Mouse (Mus musculus) hindbrain, postnatal 0 days (tissue): ENCODE measurements around the gene Myo3a. TPM values are rescaled to one million over a fixed set of nuclear protein-coding genes. Genes with fewer than 3 reads are reported as not detected.

Experiments
- ATAC-seq: fragments of 200-750 bp; cut with Nextera tagmentation; 2 replicates; pipeline ENCODE4 v1.8.0; 2017; ENCODE audit warnings: mild to moderate bottlenecking, moderate TSS enrichment, moderate library complexity
- DNase-seq: peaks from one replicate; pipeline ENCODE4 v3.0.0-alpha.2; 2015; ENCODE audit warnings: low spot score
- H3K27ac ChIP-seq: fragments of 300-500 bp; sonication (generic); 2 replicates; pipeline ENCODE4 v1.5.1; 2014; ENCODE audit warnings: mild to moderate bottlenecking
- H3K27me3 ChIP-seq: fragments of 300-500 bp; sonication (generic); 2 replicates; pipeline ENCODE4 v1.6.1; 2014; ENCODE audit warnings: low read length, mixed read lengths; ENCODE audit not compliant: insufficient read depth
- H3K36me3 ChIP-seq: fragments of 300-500 bp; sonication (generic); 2 replicates; pipeline ENCODE4 v1.6.1; 2014; ENCODE audit warnings: low read length, mixed read lengths; ENCODE audit not compliant: insufficient read depth
- H3K4me1 ChIP-seq: fragments of 300-500 bp; sonication (generic); 2 replicates; pipeline ENCODE4 v1.6.1; 2014; ENCODE audit warnings: antibody characterized with exemption, low read length, mixed read lengths; ENCODE audit not compliant: insufficient read depth
- H3K4me2 ChIP-seq: fragments of 300-500 bp; sonication (generic); 2 replicates; pipeline ENCODE4 v1.6.1; 2014; ENCODE audit warnings: low read depth, mild to moderate bottlenecking, low read length, moderate library complexity, mixed read lengths
- H3K4me3 ChIP-seq: fragments of 300-500 bp; sonication (generic); 2 replicates; pipeline ENCODE4 v1.5.1; 2014; ENCODE audit warnings: low read length
- H3K9ac ChIP-seq: fragments of 300-500 bp; sonication (generic); replicated peaks from 2 replicates; pipeline ENCODE4 v1.6.1; 2014; ENCODE audit warnings: mild to moderate bottlenecking, low read length, moderate library complexity, mixed read lengths
- H3K9me3 ChIP-seq: fragments of 300-500 bp; sonication (generic); 2 replicates; pipeline ENCODE4 v1.6.1; 2016; ENCODE audit warnings: low read length, mixed read lengths
- CTCF ChIP-seq: IDR thresholded peaks from 2 replicates; pipeline ENCODE4 v1.5.1; 2016; ENCODE audit warnings: antibody characterized with exemption, control low read depth, low read depth
- WGBS: fragments of 180-500 bp; shearing (Covaris S2); extraction: QIAGEN DNeasy Blood & Tissue Kit; methylation state at CpG from one replicate; pipeline ENCODE4 v1.1.7; 2014; 5-methylcytosine and 5-hydroxymethylcytosine counted together
- polyA plus RNA-seq: library from polyadenylated mRNA; unstranded; fragments of >200 nt; fragmentation: Nextera tagmentation; extraction: Ambion mirVana; gene quantifications from 2 replicates; pipeline ENCODE4 v1.2.1, GENCODE M21; 2015
- total RNA-seq: library from RNA; depleted of rRNA; stranded (reverse); fragments of >200 nt; gene quantifications from 2 replicates; pipeline ENCODE4 v1.2.3, GENCODE M21; 2014

The Myo3a gene
- total and polyA plus RNA-seq, 2 experiments from 2014 or later = 0.06 to 0.26 TPM

- H3K4me1 ChIP-seq = peaks cover 9% of the 10 kb centered on the region; the same call in 1 of the 2 replicates
- H3K4me2 ChIP-seq = peak overlapping the region; percentile 80
- peak overlapping the region; percentile 81 for H3K27ac ChIP-seq
- H3K4me3 ChIP-seq = peak overlapping the region; percentile 49
- H3K27me3 ChIP-seq = peaks cover 41% of the 10 kb centered on the region
- ATAC-seq = no peak
- peak; percentile 24 for DNase-seq
- H3K9ac ChIP-seq = peak overlapping the region; percentile 61
- WGBS = 10% methylated on average over 16 of the region's 16 CpGs
- no peaks in the 10 kb centered on the region for H3K36me3 ChIP-seq
- TF ChIP-seq CTCF = no peak
- H3K9me3 ChIP-seq = no peaks in the 10 kb centered on the region
Observed at GRCm38 (mm10) chr2:22625096-22625960, 398.0 kb downstream of the Myo3a start.

- Histone ChIP-seq H3K4me2 (peak overlapping the region; percentile 80), H3K27ac (peak overlapping the region; percentile 54), H3K27me3 (peaks cover 41% of the 10 kb centered on the region), H3K9ac (0 out of 2 replicates have a peak overlapping the region, but pooled peaks have one; percentile 17), H3K4me3 (peak overlapping the region; percentile 49), H3K4me1 (peaks cover 2% of the 10 kb centered on the region; the same call in 1 of the 2 replicates), H3K36me3 (no peaks in the 10 kb centered on the region), H3K9me3 (no peaks in the 10 kb centered on the region)
- ATAC-seq (no peak), DNase-seq (peak; percentile 31)
- no peak for TF ChIP-seq CTCF
- WGBS = 36% methylated on average over 3 of the region's 3 CpGs
Observed at GRCm38 (mm10) chr2:22627147-22627666, 399.9 kb downstream of the Myo3a start.

- 29% methylated on average over 5 of the region's 5 CpGs for WGBS
- H3K27ac ChIP-seq = peak overlapping the region; percentile 11; the same call in 1 of the 2 replicates
- peak; percentile 14 for DNase-seq
Observed at GRCm38 (mm10) chr2:22627819-22628432, 400.6 kb downstream of the Myo3a start.

GRCm38 (mm10) chr2:22634766-22635165 is 407.5 kb downstream of the Myo3a start:
- TF ChIP-seq CTCF = peak; percentile 72
- DNase-seq = peak; percentile 39
- ATAC-seq = peak; percentile 53; the same call in 1 of the 2 replicates
- Histone ChIP-seq H3K27me3 (no peaks in the 10 kb centered on the region), H3K4me3 (no peak overlapping the region), H3K4me1 (no peaks in the 10 kb centered on the region), H3K9ac (no peak overlapping the region), H3K9me3 (no peaks in the 10 kb centered on the region), H3K4me2 (no peak overlapping the region), H3K36me3 (no peaks in the 10 kb centered on the region), H3K27ac (no peak overlapping the region)
- 48% methylated on average over 8 of the region's 8 CpGs for WGBS

More at GRCm38 (mm10) chr2:22627819-22628432, 400.6 kb downstream of the Myo3a start:
- Histone ChIP-seq H3K36me3 (no peaks in the 10 kb centered on the region), H3K4me3 (0 out of 2 replicates have a peak overlapping the region, but pooled peaks have one; percentile 2), H3K4me2 (peak overlapping the region; percentile 80), H3K9me3 (no peaks in the 10 kb centered on the region), H3K27me3 (peaks cover 41% of the 10 kb centered on the region), H3K4me1 (no peaks in the 10 kb centered on the region), H3K9ac (no peak overlapping the region)
- TF ChIP-seq CTCF = no peak
- ATAC-seq = no peak

- no peak for TF ChIP-seq CTCF
- Histone ChIP-seq H3K4me1 (no peaks in the 10 kb centered on the region), H3K4me3 (no peak overlapping the region), H3K4me2 (no peak overlapping the region), H3K36me3 (no peaks in the 10 kb centered on the region), H3K27me3 (no peaks in the 10 kb centered on the region), H3K9me3 (no peaks in the 10 kb centered on the region), H3K9ac (no peak overlapping the region), H3K27ac (no peak overlapping the region)
- 41% methylated on average over 1 of the region's 1 CpGs for WGBS
- ATAC-seq (no peak), DNase-seq (no peak)
Observed at GRCm38 (mm10) chr2:22646134-22646533, 418.8 kb downstream of the Myo3a start.

GRCm38 (mm10) chr2:22648394-22648793 is 421.1 kb downstream of the Myo3a start:
- Histone ChIP-seq H3K4me3 (no peak overlapping the region), H3K9ac (no peak overlapping the region), H3K27ac (no peak overlapping the region), H3K9me3 (no peaks in the 10 kb centered on the region), H3K27me3 (no peaks in the 10 kb centered on the region), H3K4me2 (no peak overlapping the region), H3K36me3 (no peaks in the 10 kb centered on the region), H3K4me1 (no peaks in the 10 kb centered on the region)
- WGBS = 54% methylated on average over 1 of the region's 1 CpGs
- no peak for TF ChIP-seq CTCF
- no peak for DNase-seq
- ATAC-seq = no peak
